Mouse (Mus musculus): ENCODE data around the gene Fam81a. TPM values are rescaled to one million over a fixed set of nuclear protein-coding genes. Genes with fewer than 3 reads are reported as not detected.

Fam81a gene
- polyA plus RNA-seq, 1 experiment: 5.0 TPM

DNA sequence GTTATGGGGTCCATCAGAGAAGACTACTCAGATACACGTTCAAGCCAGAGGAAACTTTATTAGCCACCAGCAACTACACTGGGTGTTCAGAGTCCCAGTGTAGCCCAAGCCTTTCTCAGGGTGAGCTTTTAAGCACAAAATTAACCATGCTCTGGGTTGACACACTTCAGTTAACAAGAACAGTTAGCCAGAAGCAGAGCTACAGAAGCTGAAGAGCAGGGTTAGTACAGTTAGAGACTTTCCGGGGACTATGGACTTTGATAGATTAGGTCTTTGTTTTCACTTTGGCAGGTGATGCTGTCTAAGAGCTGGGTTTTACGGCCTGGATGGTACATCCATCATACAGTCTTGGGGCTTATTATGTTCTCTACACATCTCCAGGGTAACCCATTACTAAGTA lies 89.6 kb downstream of the Fam81a start:
- no peak for DNase-seq (ENCODE audit: low read depth)
- TF ChIP-seq POLR2A (IDR thresholded peaks at IDR 0.05; ENCODE audit: borderline replicate concordance, extremely low read depth, insufficient read depth, insufficient read length, poor library complexity, severe bottlenecking) (no peak), CTCF (IDR thresholded peaks at IDR 0.05; ENCODE audit: borderline replicate concordance, extremely low read depth, insufficient read depth, insufficient read length) (no peak)

- no peak for TF ChIP-seq POLR2A (IDR thresholded peaks at IDR 0.05; ENCODE audit: borderline replicate concordance, extremely low read depth, insufficient read depth, insufficient read length, poor library complexity, severe bottlenecking)
- no peak for TF ChIP-seq CTCF (IDR thresholded peaks at IDR 0.05; ENCODE audit: borderline replicate concordance, extremely low read depth, insufficient read depth, insufficient read length)
- no peak for DNase-seq (ENCODE audit: low read depth)
Observed at GRCm38 (mm10) chr9:70049839-70050238, 92.5 kb downstream of the Fam81a start.

DNA sequence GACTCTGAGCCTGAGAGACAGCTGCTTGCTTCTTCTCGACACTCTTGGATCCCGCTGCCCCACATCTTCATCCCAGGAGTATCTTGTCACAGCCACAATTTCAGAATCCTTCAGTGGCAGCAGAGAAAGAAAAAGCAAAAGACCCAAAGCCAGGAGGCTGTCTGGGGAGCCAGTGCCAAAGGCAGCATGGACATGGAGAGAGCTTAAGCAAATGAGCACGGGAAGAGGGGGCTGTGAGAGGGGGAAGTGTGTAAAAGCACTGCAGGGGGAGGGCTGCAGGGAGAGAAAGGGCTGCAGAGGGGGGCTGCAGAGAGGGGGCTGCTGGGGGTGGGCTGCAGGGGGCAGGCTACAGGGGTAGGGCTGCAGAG lies 93.0 kb downstream of the Fam81a start:
- no peak for TF ChIP-seq CTCF (IDR thresholded peaks at IDR 0.05; ENCODE audit: borderline replicate concordance, extremely low read depth, insufficient read depth, insufficient read length)
- no peak for TF ChIP-seq POLR2A (IDR thresholded peaks at IDR 0.05; ENCODE audit: borderline replicate concordance, extremely low read depth, insufficient read depth, insufficient read length, poor library complexity, severe bottlenecking)
- peak; percentile 62 for DNase-seq (ENCODE audit: low read depth)

GRCm38 (mm10) chr9:70048751-70049415 lies 93.5 kb downstream of the Fam81a start:
- TF ChIP-seq CTCF (IDR thresholded peaks at IDR 0.05; ENCODE audit: borderline replicate concordance, extremely low read depth, insufficient read depth, insufficient read length) (no peak), POLR2A (IDR thresholded peaks at IDR 0.05; ENCODE audit: borderline replicate concordance, extremely low read depth, insufficient read depth, insufficient read length, poor library complexity, severe bottlenecking) (no peak)
- DNase-seq (ENCODE audit: low read depth): no peak

DNA sequence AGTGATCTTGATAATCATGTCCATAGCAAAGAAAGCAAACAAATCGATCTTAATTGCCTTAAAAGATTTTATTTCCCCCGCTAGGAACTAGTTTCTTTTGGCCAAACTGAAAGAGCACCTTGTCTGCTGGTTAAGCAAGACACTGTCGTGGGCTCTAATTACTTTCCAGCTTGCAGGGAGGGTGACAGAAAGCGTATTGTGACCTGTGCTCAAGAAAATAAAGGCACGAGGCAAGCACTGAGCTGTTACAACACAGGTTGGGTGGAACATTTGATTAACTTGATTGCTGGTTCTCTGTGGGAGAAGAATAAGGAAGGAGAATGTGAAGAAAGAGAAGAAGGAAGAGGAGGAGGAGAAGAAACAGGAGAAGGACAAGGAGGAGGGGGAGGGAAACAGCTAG lies 94.1 kb downstream of the Fam81a start:
- DNase-seq (ENCODE audit: low read depth): no peak
- TF ChIP-seq CTCF (IDR thresholded peaks at IDR 0.05; ENCODE audit: borderline replicate concordance, extremely low read depth, insufficient read depth, insufficient read length) (no peak), POLR2A (IDR thresholded peaks at IDR 0.05; ENCODE audit: borderline replicate concordance, extremely low read depth, insufficient read depth, insufficient read length, poor library complexity, severe bottlenecking) (no peak)

GRCm38 (mm10) chr9:70047839-70048238 lies 94.5 kb downstream of the Fam81a start:
- no peak for TF ChIP-seq CTCF (IDR thresholded peaks at IDR 0.05; ENCODE audit: borderline replicate concordance, extremely low read depth, insufficient read depth, insufficient read length)
- no peak for DNase-seq (ENCODE audit: low read depth)

DNA sequence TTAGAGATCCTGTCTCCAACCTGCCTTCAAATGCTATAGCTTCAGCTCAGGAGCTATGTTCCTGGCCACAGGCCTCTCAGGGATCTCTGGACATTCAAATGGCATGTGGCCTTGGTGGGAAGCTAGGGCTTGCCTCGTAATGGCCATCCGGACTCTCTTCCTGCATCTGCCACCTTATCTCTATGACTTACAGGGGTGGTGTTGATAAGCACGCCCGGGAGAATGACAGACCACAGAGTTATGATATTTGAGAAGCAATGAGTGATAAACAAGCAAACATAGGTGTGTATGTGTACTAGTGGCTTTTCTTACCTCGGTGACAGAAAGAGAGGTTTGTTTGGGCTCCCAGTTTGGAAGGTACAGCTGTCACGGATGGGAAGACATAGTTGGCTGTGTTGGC lies 96.1 kb downstream of the Fam81a start:
- DNase-seq (ENCODE audit: low read depth): no peak
- TF ChIP-seq CTCF (IDR thresholded peaks at IDR 0.05; ENCODE audit: borderline replicate concordance, extremely low read depth, insufficient read depth, insufficient read length) (no peak), POLR2A (IDR thresholded peaks at IDR 0.05; ENCODE audit: borderline replicate concordance, extremely low read depth, insufficient read depth, insufficient read length, poor library complexity, severe bottlenecking) (no peak)

DNA sequence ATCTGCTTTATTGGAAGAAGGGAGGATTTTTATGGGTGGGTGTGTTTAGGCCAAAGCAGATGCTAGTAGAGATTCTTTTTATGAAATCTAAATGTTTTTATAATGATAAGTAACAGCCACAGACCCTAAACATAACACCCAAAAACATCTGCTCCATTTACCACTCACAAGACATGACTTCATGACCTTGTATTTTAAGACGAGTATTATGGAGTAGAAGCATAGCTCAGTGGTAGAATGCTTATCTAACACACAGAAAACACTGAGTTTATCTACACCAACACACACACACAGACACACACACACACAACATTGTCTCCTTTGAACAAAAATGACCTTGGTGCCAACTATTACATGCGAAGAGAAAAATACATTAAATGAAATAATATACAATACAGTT lies 97.5 kb downstream of the Fam81a start:
- DNase-seq (ENCODE audit: low read depth): no peak
- TF ChIP-seq POLR2A (IDR thresholded peaks at IDR 0.05; ENCODE audit: borderline replicate concordance, extremely low read depth, insufficient read depth, insufficient read length, poor library complexity, severe bottlenecking): no peak
- no peak for TF ChIP-seq CTCF (IDR thresholded peaks at IDR 0.05; ENCODE audit: borderline replicate concordance, extremely low read depth, insufficient read depth, insufficient read length)

- no peak for DNase-seq (ENCODE audit: low read depth)
Observed at GRCm38 (mm10) chr9:70042935-70043334, 99.4 kb downstream of the Fam81a start.

GRCm38 (mm10) chr9:70042137-70042536 lies 100.2 kb downstream of the Fam81a start:
- TF ChIP-seq POLR2A (IDR thresholded peaks at IDR 0.05; ENCODE audit: borderline replicate concordance, extremely low read depth, insufficient read depth, insufficient read length, poor library complexity, severe bottlenecking): no peak
- no peak for TF ChIP-seq CTCF (IDR thresholded peaks at IDR 0.05; ENCODE audit: borderline replicate concordance, extremely low read depth, insufficient read depth, insufficient read length)
- DNase-seq (ENCODE audit: low read depth): no peak

More at GRCm38 (mm10) chr9:70042935-70043334, 99.4 kb downstream of the Fam81a start:
- TF ChIP-seq CTCF (IDR thresholded peaks at IDR 0.05; ENCODE audit: borderline replicate concordance, extremely low read depth, insufficient read depth, insufficient read length) (no peak), POLR2A (IDR thresholded peaks at IDR 0.05; ENCODE audit: borderline replicate concordance, extremely low read depth, insufficient read depth, insufficient read length, poor library complexity, severe bottlenecking) (no peak)

DNA sequence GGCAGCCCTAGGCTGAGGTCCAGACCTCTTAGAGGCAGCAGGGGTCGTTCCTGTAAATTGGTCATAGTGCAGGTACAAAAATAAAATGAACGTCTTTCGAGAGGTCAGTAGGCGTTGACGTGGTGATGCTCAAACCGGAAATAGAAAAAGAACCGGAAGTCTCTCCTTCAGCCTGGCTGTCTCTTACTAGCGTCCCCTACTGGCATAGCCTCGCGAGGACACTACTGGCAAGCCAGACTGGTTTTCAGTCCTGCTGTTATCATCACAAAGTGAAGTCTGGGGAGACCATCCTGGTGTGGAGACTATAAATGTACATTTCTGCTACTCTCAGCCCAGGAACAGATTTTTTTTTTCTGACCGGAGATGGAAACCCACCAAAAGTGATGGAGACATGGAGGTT lies 101.8 kb downstream of the Fam81a start:
- no peak for DNase-seq (ENCODE audit: low read depth)
- TF ChIP-seq CTCF (IDR thresholded peaks at IDR 0.05; ENCODE audit: borderline replicate concordance, extremely low read depth, insufficient read depth, insufficient read length) (no peak), POLR2A (IDR thresholded peaks at IDR 0.05; ENCODE audit: borderline replicate concordance, extremely low read depth, insufficient read depth, insufficient read length, poor library complexity, severe bottlenecking) (no peak)

- DNase-seq (ENCODE audit: low read depth): no peak
- TF ChIP-seq POLR2A (IDR thresholded peaks at IDR 0.05; ENCODE audit: borderline replicate concordance, extremely low read depth, insufficient read depth, insufficient read length, poor library complexity, severe bottlenecking) (no peak), CTCF (IDR thresholded peaks at IDR 0.05; ENCODE audit: borderline replicate concordance, extremely low read depth, insufficient read depth, insufficient read length) (no peak)
Observed at GRCm38 (mm10) chr9:70039597-70040385, 102.6 kb downstream of the Fam81a start.

Other genes with a start within 250 kb of the Fam81a start
- 71.6 and 85.3 TPM in 2 replicates for gene Bnip2, start 153.1 kb downstream of the Fam81a start, polyA plus RNA-seq (2012; rRNA removed)
- 103 and 126 TPM in 2 replicates for gene Gtf2a2, start 130.0 kb downstream of the Fam81a start, polyA plus RNA-seq (2012; rRNA removed)
- gene Gcnt3, start 104.5 kb downstream of the Fam81a start, polyA plus RNA-seq (2012; rRNA removed): not detected in 2 replicates
- gene Myo1e, start 64.8 kb upstream of the Fam81a start, polyA plus RNA-seq (2012; rRNA removed): 2.8 and 4.6 TPM in 2 replicates